Mouse (Mus musculus) naive thymus-derived CD4-positive, alpha-beta T cell, adult 2 months (primary cell): ENCODE measurements around the gene Mrps36.
"Not testable (repeated sequence)": the region's sequence is repeated elsewhere in the genome, so short reads cannot be mapped to it uniquely, and the experiment has no call there.

Source experiments
- DNase-seq: peaks from one replicate; pipeline ENCODE4 v3.0.0-alpha.2; 2011; ENCODE audit warnings: low read depth

Mrps36 gene

GRCm38 (mm10) chr13:100731462-100732046, 12.9 kb downstream of the Mrps36 start:
- DNase-seq = not testable (repeated sequence)

GRCm38 (mm10) chr13:100730861-100731176, 13.6 kb downstream of the Mrps36 start, which contains the start of gene Cdk7:
Gene Cdk7 (minus strand): TSS chr13:100730939.
- DNase-seq = peak; percentile 93

GRCm38 (mm10) chr13:100730153-100730860, 14.2 kb downstream of the Mrps36 start:
- DNase-seq = no peak

- not testable (repeated sequence) for DNase-seq
Measured at GRCm38 (mm10) chr13:100728530-100728929, 15.9 kb downstream of the Mrps36 start.

GRCm38 (mm10) chr13:100728086-100728485, 16.4 kb downstream of the Mrps36 start:
- no peak for DNase-seq

GRCm38 (mm10) chr13:100725194-100725593, 19.3 kb downstream of the Mrps36 start:
- DNase-seq = no peak

GRCm38 (mm10) chr13:100724051-100724754, 20.3 kb downstream of the Mrps36 start:
- no peak for DNase-seq

- DNase-seq = no peak
Measured at GRCm38 (mm10) chr13:100721656-100722055, 22.8 kb downstream of the Mrps36 start.

GRCm38 (mm10) chr13:100715467-100715866, 29.0 kb downstream of the Mrps36 start:
- no peak for DNase-seq

- DNase-seq = no peak
Measured at GRCm38 (mm10) chr13:100706206-100706605, 38.3 kb downstream of the Mrps36 start.

- no peak for DNase-seq
Measured at GRCm38 (mm10) chr13:100703468-100703867, 41.0 kb downstream of the Mrps36 start.

GRCm38 (mm10) chr13:100698866-100699265, 45.6 kb downstream of the Mrps36 start:
- no peak for DNase-seq

- DNase-seq = no peak
Measured at GRCm38 (mm10) chr13:100697541-100697940, 46.9 kb downstream of the Mrps36 start.

GRCm38 (mm10) chr13:100687513-100687912, 56.9 kb downstream of the Mrps36 start:
- DNase-seq = no peak
